Mouse (Mus musculus): Measurements from ENCODE around the gene Dnajc6. TPM values are rescaled to one million over a fixed set of nuclear protein-coding genes. Genes with fewer than 3 reads are reported as not detected.

Gene Dnajc6
- polyA plus RNA-seq, 1 experiment from 2014 or later, result 2.8 TPM

- H3K4me3 ChIP-seq (ENCODE audit: low read depth, low read length), result no peak overlapping the region
- no peaks in the 10 kb centered on the region for H3K36me3 ChIP-seq (ENCODE audit: control insufficient read depth, insufficient read depth, low read length)
- H3K27me3 ChIP-seq (ENCODE audit: control insufficient read depth, insufficient read depth, low read length), result no peaks in the 10 kb centered on the region
- 90% methylated on average over 4 of the region's 4 CpGs for WGBS
- no peaks in the 10 kb centered on the region for H3K4me1 ChIP-seq (ENCODE audit: control insufficient read depth, insufficient read depth, low read length)
- no peak overlapping the region for H3K4me2 ChIP-seq (replicated peaks; ENCODE audit: low read depth, low read length)
- H3K27ac ChIP-seq (ENCODE audit: low read length), result no peak overlapping the region
- H3K9ac ChIP-seq (replicated peaks; ENCODE audit: low read depth, low read length), result no peak overlapping the region
- no peak for ATAC-seq (ENCODE audit: insufficient number of reproducible peaks, insufficient read depth, low FRiP score, low read depth)
- no peaks in the 10 kb centered on the region for H3K9me3 ChIP-seq (ENCODE audit: control insufficient read depth, low read depth, low read length)
These were observed 37.1 kb upstream of the Dnajc6 start for GRCm38 (mm10) chr4:101459358-101459757.

DNA sequence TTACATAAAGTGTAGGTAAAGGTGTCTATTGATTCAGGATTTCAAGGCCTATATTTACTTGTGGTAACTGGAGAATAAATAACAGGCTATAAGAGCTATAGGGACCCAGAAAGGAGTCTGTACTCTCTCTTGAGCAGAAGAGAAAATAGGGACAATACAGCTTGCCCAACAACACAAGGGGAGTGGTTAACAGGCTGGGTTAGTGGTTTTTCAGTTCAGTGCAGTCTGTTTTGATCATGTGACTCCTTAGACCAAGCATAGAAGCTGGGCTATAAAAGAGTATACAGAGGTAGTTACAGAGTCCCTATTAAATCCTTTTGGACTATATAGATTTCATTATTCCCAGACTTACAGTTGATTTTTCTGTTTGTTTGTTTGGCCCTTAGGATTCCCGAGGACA, 36.3 kb upstream of the Dnajc6 start:
- Histone ChIP-seq H3K9ac (replicated peaks; ENCODE audit: low read depth, low read length) (no peak overlapping the region), H3K4me1 (ENCODE audit: control insufficient read depth, insufficient read depth, low read length) (no peaks in the 10 kb centered on the region), H3K27ac (ENCODE audit: low read length) (no peak overlapping the region), H3K36me3 (ENCODE audit: control insufficient read depth, insufficient read depth, low read length) (no peaks in the 10 kb centered on the region), H3K4me3 (ENCODE audit: low read depth, low read length) (no peak overlapping the region), H3K9me3 (ENCODE audit: control insufficient read depth, low read depth, low read length) (no peaks in the 10 kb centered on the region), H3K27me3 (ENCODE audit: control insufficient read depth, insufficient read depth, low read length) (no peaks in the 10 kb centered on the region), H3K4me2 (replicated peaks; ENCODE audit: low read depth, low read length) (no peak overlapping the region)
- no peak for ATAC-seq (ENCODE audit: insufficient number of reproducible peaks, insufficient read depth, low FRiP score, low read depth)
- WGBS, result 89% methylated on average over 1 of the region's 1 CpGs

GRCm38 (mm10) chr4:101462065-101462464, 34.4 kb upstream of the Dnajc6 start:
- Histone ChIP-seq H3K9ac (replicated peaks; ENCODE audit: low read depth, low read length) (no peak overlapping the region), H3K36me3 (ENCODE audit: control insufficient read depth, insufficient read depth, low read length) (no peaks in the 10 kb centered on the region), H3K4me1 (ENCODE audit: control insufficient read depth, insufficient read depth, low read length) (no peaks in the 10 kb centered on the region), H3K4me3 (ENCODE audit: low read depth, low read length) (no peak overlapping the region), H3K27ac (ENCODE audit: low read length) (no peak overlapping the region), H3K27me3 (ENCODE audit: control insufficient read depth, insufficient read depth, low read length) (no peaks in the 10 kb centered on the region), H3K9me3 (ENCODE audit: control insufficient read depth, low read depth, low read length) (no peaks in the 10 kb centered on the region), H3K4me2 (replicated peaks; ENCODE audit: low read depth, low read length) (no peak overlapping the region)
- ATAC-seq (ENCODE audit: insufficient number of reproducible peaks, insufficient read depth, low FRiP score, low read depth), result no peak
- WGBS, result 70% methylated on average over 2 of the region's 2 CpGs

GRCm38 (mm10) chr4:101466264-101466663, 30.2 kb upstream of the Dnajc6 start:
- Histone ChIP-seq H3K4me3 (ENCODE audit: low read depth, low read length) (no peak overlapping the region), H3K4me2 (replicated peaks; ENCODE audit: low read depth, low read length) (no peak overlapping the region), H3K27ac (ENCODE audit: low read length) (no peak overlapping the region), H3K9me3 (ENCODE audit: control insufficient read depth, low read depth, low read length) (no peaks in the 10 kb centered on the region), H3K27me3 (ENCODE audit: control insufficient read depth, insufficient read depth, low read length) (no peaks in the 10 kb centered on the region), H3K36me3 (ENCODE audit: control insufficient read depth, insufficient read depth, low read length) (no peaks in the 10 kb centered on the region), H3K4me1 (ENCODE audit: control insufficient read depth, insufficient read depth, low read length) (no peaks in the 10 kb centered on the region), H3K9ac (replicated peaks; ENCODE audit: low read depth, low read length) (no peak overlapping the region)
- no peak for ATAC-seq (ENCODE audit: insufficient number of reproducible peaks, insufficient read depth, low FRiP score, low read depth)
- 85% methylated on average over 3 of the region's 3 CpGs for WGBS

- no peak for ATAC-seq (ENCODE audit: insufficient number of reproducible peaks, insufficient read depth, low FRiP score, low read depth)
- Histone ChIP-seq H3K4me3 (ENCODE audit: low read depth, low read length) (no peak overlapping the region), H3K36me3 (ENCODE audit: control insufficient read depth, insufficient read depth, low read length) (no peaks in the 10 kb centered on the region), H3K9ac (replicated peaks; ENCODE audit: low read depth, low read length) (no peak overlapping the region), H3K27me3 (ENCODE audit: control insufficient read depth, insufficient read depth, low read length) (no peaks in the 10 kb centered on the region), H3K4me2 (replicated peaks; ENCODE audit: low read depth, low read length) (no peak overlapping the region), H3K9me3 (ENCODE audit: control insufficient read depth, low read depth, low read length) (no peaks in the 10 kb centered on the region), H3K27ac (ENCODE audit: low read length) (no peak overlapping the region), H3K4me1 (ENCODE audit: control insufficient read depth, insufficient read depth, low read length) (no peaks in the 10 kb centered on the region)
- 86% methylated on average over 5 of the region's 5 CpGs for WGBS
These were observed 27.2 kb upstream of the Dnajc6 start for GRCm38 (mm10) chr4:101469242-101469641.

DNA sequence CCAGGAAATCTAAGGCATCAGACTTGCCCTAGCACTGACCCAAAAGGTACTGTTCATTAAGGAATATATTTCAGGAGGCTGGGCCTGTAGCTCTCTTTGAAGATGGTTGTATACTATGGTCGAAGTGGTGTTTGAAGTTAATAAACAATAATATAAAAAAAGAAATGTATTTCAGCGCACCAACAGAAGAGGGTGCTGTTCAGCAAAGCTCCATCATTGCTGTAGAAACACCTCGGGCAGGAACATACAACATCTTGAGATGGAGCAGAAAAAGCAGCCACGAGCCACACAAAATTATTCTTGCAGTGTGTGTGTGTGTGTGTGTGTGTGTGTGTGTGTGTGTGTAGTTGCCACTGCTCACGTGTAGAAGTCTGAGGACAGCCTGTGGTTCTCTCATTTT, 25.9 kb upstream of the Dnajc6 start:
- 49% methylated on average over 5 of the region's 5 CpGs for WGBS
- no peaks in the 10 kb centered on the region for H3K27me3 ChIP-seq (ENCODE audit: control insufficient read depth, insufficient read depth, low read length)
- no peak overlapping the region for H3K4me3 ChIP-seq (ENCODE audit: low read depth, low read length)
- H3K27ac ChIP-seq (ENCODE audit: low read length), result no peak overlapping the region
- no peak overlapping the region for H3K9ac ChIP-seq (replicated peaks; ENCODE audit: low read depth, low read length)
- no peaks in the 10 kb centered on the region for H3K36me3 ChIP-seq (ENCODE audit: control insufficient read depth, insufficient read depth, low read length)
- H3K4me1 ChIP-seq (ENCODE audit: control insufficient read depth, insufficient read depth, low read length), result no peaks in the 10 kb centered on the region
- no peak for ATAC-seq (ENCODE audit: insufficient number of reproducible peaks, insufficient read depth, low FRiP score, low read depth)
- H3K4me2 ChIP-seq (replicated peaks; ENCODE audit: low read depth, low read length), result no peak overlapping the region
- H3K9me3 ChIP-seq (ENCODE audit: control insufficient read depth, low read depth, low read length), result no peaks in the 10 kb centered on the region

GRCm38 (mm10) chr4:101472767-101473166, 23.7 kb upstream of the Dnajc6 start:
- H3K27ac ChIP-seq (ENCODE audit: low read length), result no peak overlapping the region
- no peaks in the 10 kb centered on the region for H3K4me1 ChIP-seq (ENCODE audit: control insufficient read depth, insufficient read depth, low read length)
- no peak overlapping the region for H3K4me3 ChIP-seq (ENCODE audit: low read depth, low read length)
- WGBS, result 78% methylated on average over 3 of the region's 3 CpGs
- no peak overlapping the region for H3K9ac ChIP-seq (replicated peaks; ENCODE audit: low read depth, low read length)
- no peaks in the 10 kb centered on the region for H3K9me3 ChIP-seq (ENCODE audit: control insufficient read depth, low read depth, low read length)
- no peaks in the 10 kb centered on the region for H3K36me3 ChIP-seq (ENCODE audit: control insufficient read depth, insufficient read depth, low read length)
- no peak overlapping the region for H3K4me2 ChIP-seq (replicated peaks; ENCODE audit: low read depth, low read length)
- no peak for ATAC-seq (ENCODE audit: insufficient number of reproducible peaks, insufficient read depth, low FRiP score, low read depth)
- no peaks in the 10 kb centered on the region for H3K27me3 ChIP-seq (ENCODE audit: control insufficient read depth, insufficient read depth, low read length)

DNA sequence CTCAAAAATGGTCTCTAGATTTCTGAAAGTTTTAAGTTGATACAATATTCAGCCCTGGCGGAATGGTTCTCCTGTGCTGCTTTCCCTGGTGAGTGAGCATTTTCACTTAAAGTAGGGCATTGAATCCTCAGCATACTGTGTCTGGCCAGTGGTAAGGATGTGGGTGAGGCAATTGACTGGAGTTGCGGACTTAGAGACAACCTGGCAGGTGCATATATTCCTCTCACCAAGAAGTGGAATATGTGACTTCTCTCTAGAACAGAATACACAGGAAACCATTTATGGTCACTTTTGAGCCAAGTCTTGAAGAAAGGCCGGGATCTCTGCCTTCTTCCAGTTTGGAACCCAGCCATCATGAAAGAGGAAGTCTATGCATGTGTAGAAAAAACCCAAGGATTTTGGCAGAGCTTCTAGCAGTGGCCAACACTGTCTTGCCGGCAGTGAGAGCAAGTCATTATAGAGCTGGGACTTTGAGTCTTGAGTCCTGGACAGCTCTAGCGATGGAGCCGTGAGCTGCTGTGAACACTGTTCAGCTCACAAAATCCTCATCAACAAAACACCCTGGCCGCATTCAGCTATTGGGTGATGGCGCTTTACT, 6.0 kb upstream of the Dnajc6 start:
- H3K27me3 ChIP-seq (ENCODE audit: control insufficient read depth, insufficient read depth, low read length), result peaks cover 2% of the 10 kb centered on the region; the same call in 1 of the 2 replicates
- no peak for ATAC-seq (ENCODE audit: insufficient number of reproducible peaks, insufficient read depth, low FRiP score, low read depth)
- 83% methylated on average over 8 of the region's 8 CpGs for WGBS
- no peaks in the 10 kb centered on the region for H3K36me3 ChIP-seq (ENCODE audit: control insufficient read depth, insufficient read depth, low read length)
- no peak overlapping the region for H3K9ac ChIP-seq (replicated peaks; ENCODE audit: low read depth, low read length)
- no peaks in the 10 kb centered on the region for H3K9me3 ChIP-seq (ENCODE audit: control insufficient read depth, low read depth, low read length)
- no peak overlapping the region for H3K27ac ChIP-seq (ENCODE audit: low read length)
- H3K4me2 ChIP-seq (replicated peaks; ENCODE audit: low read depth, low read length), result no peak overlapping the region
- H3K4me3 ChIP-seq (ENCODE audit: low read depth, low read length), result no peak overlapping the region
- no peaks in the 10 kb centered on the region for H3K4me1 ChIP-seq (ENCODE audit: control insufficient read depth, insufficient read depth, low read length)

DNA sequence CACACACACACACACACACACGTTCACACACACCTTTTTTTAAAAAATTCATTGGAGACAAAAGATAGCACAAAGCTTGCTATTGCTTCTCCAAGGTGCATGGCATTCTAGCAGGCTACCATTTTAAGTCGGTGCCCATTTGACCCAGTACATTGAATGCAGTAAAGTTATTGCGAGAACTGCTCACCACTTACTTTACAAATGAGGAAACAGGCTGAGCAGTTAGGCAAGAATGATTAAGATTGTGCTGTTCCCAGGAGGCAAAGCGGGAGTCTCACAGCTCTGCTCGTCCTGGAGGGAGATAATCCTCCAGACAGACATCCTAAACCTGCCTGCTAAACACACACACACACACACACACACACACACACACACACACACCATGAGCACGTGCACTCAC, 4.7 kb upstream of the Dnajc6 start:
- H3K4me3 ChIP-seq (ENCODE audit: low read depth, low read length), result no peak overlapping the region
- no peaks in the 10 kb centered on the region for H3K9me3 ChIP-seq (ENCODE audit: control insufficient read depth, low read depth, low read length)
- no peak overlapping the region for H3K27ac ChIP-seq (ENCODE audit: low read length)
- no peaks in the 10 kb centered on the region for H3K4me1 ChIP-seq (ENCODE audit: control insufficient read depth, insufficient read depth, low read length)
- H3K4me2 ChIP-seq (replicated peaks; ENCODE audit: low read depth, low read length), result no peak overlapping the region
- 63% methylated on average over 6 of the region's 6 CpGs for WGBS
- no peaks in the 10 kb centered on the region for H3K36me3 ChIP-seq (ENCODE audit: control insufficient read depth, insufficient read depth, low read length)
- H3K9ac ChIP-seq (replicated peaks; ENCODE audit: low read depth, low read length), result no peak overlapping the region
- ATAC-seq (ENCODE audit: insufficient number of reproducible peaks, insufficient read depth, low FRiP score, low read depth), result no peak
- H3K27me3 ChIP-seq (ENCODE audit: control insufficient read depth, insufficient read depth, low read length), result peaks cover 12% of the 10 kb centered on the region
